Mouse (Mus musculus) ES-E14 (cell line): ENCODE data around the gene Umodl1.

Experiments
- CHD2 ChIP-seq: IDR thresholded peaks from 2 replicates; pipeline ENCODE4 v1.6.1; 2014; ENCODE audit warnings: mild to moderate bottlenecking, low read depth, low read length, inconsistent platforms
- HCFC1 ChIP-seq: IDR thresholded peaks from 2 replicates; pipeline ENCODE4 v1.6.1; 2012; ENCODE audit warnings: low read length, inconsistent platforms, borderline replicate concordance; ENCODE audit not compliant: insufficient read depth
- MAFK ChIP-seq: IDR thresholded peaks from 2 replicates; pipeline ENCODE4 v1.6.1; 2014; ENCODE audit warnings: mild to moderate bottlenecking, low read depth, low read length, inconsistent platforms; ENCODE audit not compliant: insufficient read depth
- ZC3H11A ChIP-seq: IDR thresholded peaks from 2 replicates; pipeline ENCODE4 v1.6.1; 2012; ENCODE audit warnings: low read depth, mild to moderate bottlenecking, inconsistent platforms, low read length, borderline replicate concordance

DNA sequence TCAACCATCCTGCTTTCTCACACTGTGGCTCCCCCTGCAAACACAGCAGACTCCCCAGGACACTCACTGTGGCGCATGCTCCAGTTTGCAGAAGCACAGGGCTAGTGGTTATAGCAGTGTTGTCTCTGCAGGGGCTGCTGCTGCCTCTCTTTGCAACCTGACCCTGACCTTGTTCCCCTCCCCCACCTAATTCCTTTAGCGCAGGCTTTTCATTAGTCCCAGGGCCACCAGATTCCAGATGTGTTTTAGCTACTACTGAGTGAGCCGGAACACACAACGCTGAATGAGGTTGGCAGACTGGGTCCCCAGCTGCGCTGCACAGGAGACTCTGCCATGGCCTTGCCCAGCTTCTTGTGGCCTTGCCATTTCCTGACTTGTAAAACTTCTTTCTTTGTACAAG lies 46.5 kb downstream of the Umodl1 start:
- TF ChIP-seq HCFC1: no peak
- no peak for TF ChIP-seq CHD2
- TF ChIP-seq ZC3H11A: no peak
- TF ChIP-seq MAFK: no peak
